Mouse (Mus musculus): Measurements from ENCODE around the gene Ttc4. TPM values are rescaled to one million over a fixed set of nuclear protein-coding genes. Genes with fewer than 3 reads are reported as not detected.
A peak's percentile ranks its signal among the peaks of the same experiment; 100 is the strongest.

The Ttc4 gene
- polyA plus RNA-seq, 1 experiment from 2014 or later = 139 TPM

DNA sequence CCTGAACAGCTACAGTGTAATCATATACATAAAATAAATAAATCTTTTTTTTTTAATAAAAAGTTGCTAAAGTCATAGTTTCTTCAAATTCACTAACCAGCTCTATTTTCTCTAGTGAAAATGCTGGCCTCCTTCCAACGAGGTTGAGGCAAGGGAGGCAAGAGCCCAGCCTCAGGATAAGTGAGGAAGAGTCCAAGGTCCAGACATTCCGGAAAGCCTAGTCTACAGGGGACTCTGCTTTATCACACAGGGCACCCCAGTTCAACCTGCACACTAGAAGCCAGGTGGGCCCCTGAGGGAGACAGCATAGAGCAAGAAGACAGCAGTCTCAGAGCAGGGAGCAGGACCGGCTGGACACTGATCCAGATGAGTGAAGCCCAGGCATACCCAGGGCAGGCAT is 57.3 kb downstream of the Ttc4 start:
- H3K27ac ChIP-seq (ENCODE audit: low read length) = no peak overlapping the region
- no peaks in the 10 kb centered on the region for H3K36me3 ChIP-seq (ENCODE audit: insufficient read depth, low read length)
- no peak overlapping the region for H3K9ac ChIP-seq (replicated peaks; ENCODE audit: low read length)
- H3K9me3 ChIP-seq (ENCODE audit: low read length) = no peaks in the 10 kb centered on the region
- no peak for ATAC-seq (ENCODE audit: low FRiP score, low TSS enrichment)
- WGBS = 60% methylated on average over 3 of the region's 3 CpGs
- no peak overlapping the region for H3K4me3 ChIP-seq (ENCODE audit: low read length)
- H3K4me2 ChIP-seq (replicated peaks; ENCODE audit: low read depth, low read length) = no peak overlapping the region
- peaks cover 32% of the 10 kb centered on the region for H3K27me3 ChIP-seq (ENCODE audit: insufficient read depth, low read length)
- H3K4me1 ChIP-seq (ENCODE audit: insufficient read depth, low read length) = peaks cover 14% of the 10 kb centered on the region

DNA sequence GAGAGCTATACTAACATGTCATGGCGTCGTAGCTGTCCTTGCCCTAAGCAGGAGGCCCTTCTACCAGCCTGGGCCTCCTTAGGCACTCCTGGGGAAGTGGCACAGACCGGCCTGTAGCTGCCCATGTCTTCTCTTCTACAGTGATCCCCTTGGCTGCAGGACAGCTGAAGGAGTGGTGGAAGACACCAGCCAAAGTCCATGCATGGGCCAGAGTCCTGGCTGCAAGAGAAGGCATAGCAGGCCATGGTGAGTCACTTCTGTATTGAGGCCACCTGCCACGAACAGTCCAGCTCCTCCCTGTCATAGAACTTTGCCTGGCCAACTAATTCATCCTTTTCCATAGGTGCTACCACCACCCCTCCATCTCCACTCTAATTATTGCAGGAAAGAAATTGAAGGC is 59.8 kb downstream of the Ttc4 start:
- no peaks in the 10 kb centered on the region for H3K9me3 ChIP-seq (ENCODE audit: low read length)
- no peaks in the 10 kb centered on the region for H3K36me3 ChIP-seq (ENCODE audit: insufficient read depth, low read length)
- no peak overlapping the region for H3K9ac ChIP-seq (replicated peaks; ENCODE audit: low read length)
- WGBS = 85% methylated on average over 4 of the region's 4 CpGs
- H3K4me3 ChIP-seq (ENCODE audit: low read length) = no peak overlapping the region
- H3K4me1 ChIP-seq (ENCODE audit: insufficient read depth, low read length) = peaks cover 14% of the 10 kb centered on the region
- peaks cover 27% of the 10 kb centered on the region for H3K27me3 ChIP-seq (ENCODE audit: insufficient read depth, low read length)
- ATAC-seq (ENCODE audit: low FRiP score, low TSS enrichment) = no peak
- no peak overlapping the region for H3K4me2 ChIP-seq (replicated peaks; ENCODE audit: low read depth, low read length)
- H3K27ac ChIP-seq (ENCODE audit: low read length) = no peak overlapping the region

- no peaks in the 10 kb centered on the region for H3K9me3 ChIP-seq (ENCODE audit: low read length)
- no peak for ATAC-seq (ENCODE audit: low FRiP score, low TSS enrichment)
- H3K4me3 ChIP-seq (ENCODE audit: low read length) = peak within 1 kb of the TSS; percentile 16; the same call in 1 of the 2 replicates
Measured at GRCm38 (mm10) chr4:106617056-106617455, 61.7 kb downstream of the Ttc4 start, which contains the start of gene Lexm. Gene Lexm, minus strand, starts transcription at chr4:106617241.

DNA sequence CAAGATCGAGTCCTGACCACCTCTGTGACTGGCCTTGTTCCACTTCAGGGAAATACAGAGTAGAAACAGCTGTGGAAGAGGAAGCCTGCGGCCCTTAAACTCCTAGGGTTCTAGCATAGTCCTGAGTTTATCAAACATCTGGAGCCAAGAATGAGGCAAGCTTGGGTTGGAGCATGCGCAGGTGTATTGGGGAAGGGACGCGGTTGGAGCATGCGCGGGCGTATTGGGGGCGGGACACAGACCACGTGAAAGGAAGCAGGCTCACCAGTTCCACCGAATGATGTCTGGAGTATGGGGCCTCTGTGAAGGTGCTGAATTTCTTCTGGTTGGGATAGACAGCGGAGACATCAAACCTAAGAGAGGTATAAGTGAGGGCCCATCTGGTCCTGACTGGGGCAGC is 63.1 kb downstream of the Ttc4 start:
- Histone ChIP-seq H3K9ac (replicated peaks; ENCODE audit: low read length) (no peak overlapping the region), H3K4me3 (ENCODE audit: low read length) (no peak overlapping the region), H3K4me1 (ENCODE audit: insufficient read depth, low read length) (peaks cover 10% of the 10 kb centered on the region), H3K27me3 (ENCODE audit: insufficient read depth, low read length) (no peaks in the 10 kb centered on the region), H3K9me3 (ENCODE audit: low read length) (no peaks in the 10 kb centered on the region), H3K36me3 (ENCODE audit: insufficient read depth, low read length) (no peaks in the 10 kb centered on the region), H3K27ac (ENCODE audit: low read length) (no peak overlapping the region), H3K4me2 (replicated peaks; ENCODE audit: low read depth, low read length) (no peak overlapping the region)
- ATAC-seq (ENCODE audit: low FRiP score, low TSS enrichment) = no peak
- 81% methylated on average over 12 of the region's 12 CpGs for WGBS

More at GRCm38 (mm10) chr4:106617056-106617455, 61.7 kb downstream of the Ttc4 start, which contains the start of gene Lexm:
- H3K27me3 ChIP-seq (ENCODE audit: insufficient read depth, low read length) = peaks cover 8% of the 10 kb centered on the region
- H3K4me1 ChIP-seq (ENCODE audit: insufficient read depth, low read length) = peaks cover 10% of the 10 kb centered on the region
- no peak within 1 kb of the TSS for H3K9ac ChIP-seq (replicated peaks; ENCODE audit: low read length)
- no peak within 1 kb of the TSS for H3K27ac ChIP-seq (ENCODE audit: low read length)
- peak within 1 kb of the TSS; percentile 45 for H3K4me2 ChIP-seq (replicated peaks; ENCODE audit: low read depth, low read length)
- no peaks in the 10 kb centered on the region for H3K36me3 ChIP-seq (ENCODE audit: insufficient read depth, low read length)
- WGBS = under 1% methylated on average over 19 of the region's 19 CpGs

- Histone ChIP-seq H3K9me3 (ENCODE audit: low read length) (no peaks in the 10 kb centered on the region), H3K9ac (replicated peaks; ENCODE audit: low read length) (no peak overlapping the region), H3K4me1 (ENCODE audit: insufficient read depth, low read length) (peaks cover 10% of the 10 kb centered on the region), H3K36me3 (ENCODE audit: insufficient read depth, low read length) (no peaks in the 10 kb centered on the region), H3K4me3 (ENCODE audit: low read length) (no peak overlapping the region), H3K27me3 (ENCODE audit: insufficient read depth, low read length) (no peaks in the 10 kb centered on the region), H3K27ac (ENCODE audit: low read length) (no peak overlapping the region), H3K4me2 (replicated peaks; ENCODE audit: low read depth, low read length) (no peak overlapping the region)
- no peak for ATAC-seq (ENCODE audit: low FRiP score, low TSS enrichment)
- WGBS = 82% methylated on average over 9 of the region's 9 CpGs
Measured at GRCm38 (mm10) chr4:106614881-106615280, 63.9 kb downstream of the Ttc4 start.

DNA sequence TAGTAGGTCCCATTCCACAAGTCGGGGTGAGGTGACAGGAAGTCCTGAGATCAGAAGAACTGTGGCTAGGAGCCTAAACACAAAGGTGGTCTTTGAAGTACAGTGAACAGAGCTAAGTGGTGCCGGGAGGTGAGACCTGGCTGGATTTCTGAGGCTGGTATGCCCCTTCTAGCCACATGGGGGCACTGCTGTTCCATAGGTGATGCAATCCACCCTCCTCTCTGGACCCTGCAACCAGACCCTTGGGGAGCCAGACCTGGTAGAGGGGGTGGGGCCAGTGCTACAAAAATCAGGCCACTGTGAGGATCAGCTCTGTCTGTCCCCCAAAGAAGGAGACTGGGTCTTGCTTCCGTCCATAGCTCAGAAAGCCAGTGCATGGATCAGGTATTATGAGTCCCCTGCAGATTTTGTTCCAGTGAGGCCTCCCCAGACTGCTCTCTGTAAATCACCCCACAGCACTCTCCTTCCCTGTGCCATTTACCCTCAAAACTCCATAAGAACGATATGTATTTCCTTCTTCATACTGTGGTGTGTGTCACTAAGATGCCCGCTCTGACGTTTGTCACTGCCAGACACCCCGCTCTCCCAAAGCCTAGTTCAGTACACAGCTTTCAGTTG is 64.5 kb downstream of the Ttc4 start:
- WGBS = 43% methylated on average over 7 of the region's 7 CpGs
- peak; percentile 80 for ATAC-seq (ENCODE audit: low FRiP score, low TSS enrichment)
- Histone ChIP-seq H3K9me3 (ENCODE audit: low read length) (no peaks in the 10 kb centered on the region), H3K36me3 (ENCODE audit: insufficient read depth, low read length) (no peaks in the 10 kb centered on the region), H3K27ac (ENCODE audit: low read length) (no peak overlapping the region), H3K4me2 (replicated peaks; ENCODE audit: low read depth, low read length) (no peak overlapping the region), H3K4me1 (ENCODE audit: insufficient read depth, low read length) (peaks cover 6% of the 10 kb centered on the region), H3K4me3 (ENCODE audit: low read length) (no peak overlapping the region), H3K27me3 (ENCODE audit: insufficient read depth, low read length) (no peaks in the 10 kb centered on the region), H3K9ac (replicated peaks; ENCODE audit: low read length) (no peak overlapping the region)

DNA sequence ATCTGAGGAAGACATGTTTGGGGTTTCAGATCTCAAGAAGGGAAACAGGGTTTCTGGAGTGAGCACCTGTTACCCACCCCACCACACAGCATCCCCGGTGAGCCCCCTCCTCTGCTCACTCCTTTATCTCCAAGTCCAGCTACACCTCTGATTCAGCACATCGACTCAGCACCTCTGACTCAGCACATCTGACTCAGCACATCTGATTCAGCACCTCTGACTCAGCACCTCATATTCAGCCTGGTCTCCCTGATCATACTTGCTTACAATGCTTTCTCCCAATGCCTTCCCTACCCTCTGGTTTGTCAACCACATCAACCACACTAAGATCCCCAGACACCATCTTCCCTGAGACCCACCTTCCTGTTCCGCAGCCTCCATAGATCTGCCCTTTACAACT is 65.2 kb downstream of the Ttc4 start:
- no peak overlapping the region for H3K9ac ChIP-seq (replicated peaks; ENCODE audit: low read length)
- no peak overlapping the region for H3K4me2 ChIP-seq (replicated peaks; ENCODE audit: low read depth, low read length)
- no peaks in the 10 kb centered on the region for H3K36me3 ChIP-seq (ENCODE audit: insufficient read depth, low read length)
- H3K4me3 ChIP-seq (ENCODE audit: low read length) = no peak overlapping the region
- WGBS = 74% methylated on average over 3 of the region's 3 CpGs
- H3K9me3 ChIP-seq (ENCODE audit: low read length) = no peaks in the 10 kb centered on the region
- peaks cover 6% of the 10 kb centered on the region for H3K4me1 ChIP-seq (ENCODE audit: insufficient read depth, low read length)
- no peak for ATAC-seq (ENCODE audit: low FRiP score, low TSS enrichment)
- H3K27ac ChIP-seq (ENCODE audit: low read length) = no peak overlapping the region
- no peaks in the 10 kb centered on the region for H3K27me3 ChIP-seq (ENCODE audit: insufficient read depth, low read length)

GRCm38 (mm10) chr4:106613105-106613504 is 65.6 kb downstream of the Ttc4 start:
- H3K4me1 ChIP-seq (ENCODE audit: insufficient read depth, low read length) = peaks cover 6% of the 10 kb centered on the region
- no peaks in the 10 kb centered on the region for H3K9me3 ChIP-seq (ENCODE audit: low read length)
- no peak overlapping the region for H3K9ac ChIP-seq (replicated peaks; ENCODE audit: low read length)
- no peak overlapping the region for H3K4me2 ChIP-seq (replicated peaks; ENCODE audit: low read depth, low read length)
- WGBS = 81% methylated on average over 8 of the region's 8 CpGs
- no peak overlapping the region for H3K4me3 ChIP-seq (ENCODE audit: low read length)
- no peak overlapping the region for H3K27ac ChIP-seq (ENCODE audit: low read length)
- no peak for ATAC-seq (ENCODE audit: low FRiP score, low TSS enrichment)
- no peaks in the 10 kb centered on the region for H3K27me3 ChIP-seq (ENCODE audit: insufficient read depth, low read length)
- no peaks in the 10 kb centered on the region for H3K36me3 ChIP-seq (ENCODE audit: insufficient read depth, low read length)

Other genes starting within 250 kb of the Ttc4 start
- gene Pcsk9, start 214.6 kb downstream of the Ttc4 start, polyA plus RNA-seq (2015; fragmentation: Nextera tagmentation; extraction: Ambion mirVana) = 18.0 and 19.1 TPM in 2 replicates
- 15.6 and 16.5 TPM in 2 replicates for gene Bsnd, start 186.7 kb downstream of the Ttc4 start, polyA plus RNA-seq (2015; fragmentation: Nextera tagmentation; extraction: Ambion mirVana)
- gene Dhcr24, start 117.9 kb downstream of the Ttc4 start, polyA plus RNA-seq (2015; fragmentation: Nextera tagmentation; extraction: Ambion mirVana) = 4.1 TPM in 2 replicates
- not detected in 2 replicates for gene Lexm, start 61.7 kb downstream of the Ttc4 start, polyA plus RNA-seq (2015; fragmentation: Nextera tagmentation; extraction: Ambion mirVana)
- 6.7 and 7.1 TPM in 2 replicates for gene Ttc22, start 56.5 kb downstream of the Ttc4 start, polyA plus RNA-seq (2015; fragmentation: Nextera tagmentation; extraction: Ambion mirVana)
- gene Pars2, start 27.9 kb downstream of the Ttc4 start, polyA plus RNA-seq (2015; fragmentation: Nextera tagmentation; extraction: Ambion mirVana) = 16.0 and 17.9 TPM in 2 replicates
- 0.74 and 1.8 TPM in 2 replicates for gene Mroh7, start 52.0 kb upstream of the Ttc4 start, polyA plus RNA-seq (2015; fragmentation: Nextera tagmentation; extraction: Ambion mirVana)
- 6.8 and 8.1 TPM in 2 replicates for gene Fam151a, start 54.9 kb upstream of the Ttc4 start, polyA plus RNA-seq (2015; fragmentation: Nextera tagmentation; extraction: Ambion mirVana)
- gene Acot11, start 126.1 kb upstream of the Ttc4 start, polyA plus RNA-seq (2015; fragmentation: Nextera tagmentation; extraction: Ambion mirVana) = 2.8 and 2.9 TPM in 2 replicates
- 66.4 and 79.4 TPM in 2 replicates for gene Ssbp3, start 231.8 kb upstream of the Ttc4 start, polyA plus RNA-seq (2015; fragmentation: Nextera tagmentation; extraction: Ambion mirVana)

Data from kidney, embryonic 16.5 days (tissue).